Mouse (Mus musculus) gastrocnemius, postnatal 10 days (tissue): ENCODE data around the gene Nox4. TPM values are rescaled to one million over a fixed set of nuclear protein-coding genes. Genes with fewer than 3 reads are reported as not detected.
A peak's percentile ranks its signal among the peaks of the same experiment; 100 is the strongest.

Experiments
- DNase-seq: peaks from one replicate; pipeline ENCODE4 v3.0.0; 2021; ENCODE audit warnings: mixed read lengths
- long read RNA-seq, 2 experiments: library from polyadenylated mRNA; stranded (forward); transcript quantifications; one replicate each; pipeline ENCODE4 v2.0.0; 2021
- total RNA-seq, 2 experiments: library from RNA; stranded (reverse); gene quantifications; 2 replicates each; pipeline ENCODE4 v1.2.3; 2021

The Nox4 gene
- 1 to 10 TPM; 2.6 to 3.8 TPM for total RNA-seq
- long read RNA-seq, experiment 1, partial matches to known transcripts: 0 of 2 reads
- long read RNA-seq, experiment 1, other reads (novel, unspliced or antisense): 2 of 2 reads
- long read RNA-seq, experiment 2, partial matches to known transcripts: 0 of 2 reads
- long read RNA-seq, experiment 2, other reads (novel, unspliced or antisense): 0 of 2 reads

- no peak for DNase-seq
These were observed at the start of gene Nox4 for GRCm38 (mm10) chr7:87245856-87246579. Gene Nox4, plus strand, starts transcription at chr7:87246096.

GRCm38 (mm10) chr7:87204751-87205150 lies 41.1 kb upstream of the Nox4 start:
- DNase-seq: no peak

GRCm38 (mm10) chr7:87221712-87222111 lies 24.2 kb upstream of the Nox4 start:
- DNase-seq: no peak

- no peak for DNase-seq
These were observed 23.1 kb upstream of the Nox4 start for GRCm38 (mm10) chr7:87222751-87223150.

- no peak for DNase-seq
These were observed 20.3 kb upstream of the Nox4 start for GRCm38 (mm10) chr7:87225617-87226016.

GRCm38 (mm10) chr7:87227051-87227948 lies 18.6 kb upstream of the Nox4 start:
- DNase-seq: no peak

- DNase-seq: no peak
These were observed 16.4 kb upstream of the Nox4 start for GRCm38 (mm10) chr7:87229502-87229901.

- no peak for DNase-seq
These were observed 4.8 kb upstream of the Nox4 start for GRCm38 (mm10) chr7:87241139-87241538.

GRCm38 (mm10) chr7:87246580-87246934 lies 661 bp downstream of the Nox4 start:
- DNase-seq: peak; percentile 72

GRCm38 (mm10) chr7:87246940-87247339 lies 1.0 kb downstream of the Nox4 start:
- no peak for DNase-seq

GRCm38 (mm10) chr7:87247926-87248325 lies 2.0 kb downstream of the Nox4 start:
- DNase-seq: no peak

GRCm38 (mm10) chr7:87252071-87252470 lies 6.2 kb downstream of the Nox4 start:
- no peak for DNase-seq

GRCm38 (mm10) chr7:87277225-87277624 lies 31.3 kb downstream of the Nox4 start:
- DNase-seq: peak; percentile 19

GRCm38 (mm10) chr7:87303726-87304315 lies 57.9 kb downstream of the Nox4 start:
- no peak for DNase-seq

- no peak for DNase-seq
These were observed 75.7 kb downstream of the Nox4 start for GRCm38 (mm10) chr7:87321571-87321970.

GRCm38 (mm10) chr7:87322085-87322484 lies 76.2 kb downstream of the Nox4 start:
- DNase-seq: no peak

- no peak for DNase-seq
These were observed 85.1 kb downstream of the Nox4 start for GRCm38 (mm10) chr7:87330782-87331558.

GRCm38 (mm10) chr7:87345598-87345997 lies 99.7 kb downstream of the Nox4 start:
- no peak for DNase-seq

GRCm38 (mm10) chr7:87352818-87353217 lies 106.9 kb downstream of the Nox4 start:
- no peak for DNase-seq

- no peak for DNase-seq
These were observed 121.9 kb downstream of the Nox4 start for GRCm38 (mm10) chr7:87367834-87368233.

- DNase-seq: no peak
These were observed 123.2 kb downstream of the Nox4 start for GRCm38 (mm10) chr7:87369131-87369530.

- DNase-seq: no peak
These were observed 124.9 kb downstream of the Nox4 start for GRCm38 (mm10) chr7:87370789-87371188.
